Mouse (Mus musculus) skeletal muscle tissue, adult 2 months (tissue): Measurements from ENCODE around the gene Ppp2r5c.
A peak's percentile ranks its signal among the peaks of the same experiment; 100 is the strongest.

Source experiments
- DNase-seq: peaks from one replicate; pipeline ENCODE4 v3.0.0-alpha.2; 2012; ENCODE audit warnings: low read depth, low spot score

Ppp2r5c gene

GRCm38 (mm10) chr12:110446290-110447170 is at the start of gene Ppp2r5c:
Ppp2r5c (plus strand) TSS chr12:110447120.
- peak; percentile 90 for DNase-seq

- DNase-seq, result no peak
Observed at GRCm38 (mm10) chr12:110398351-110398750, 48.6 kb upstream of the Ppp2r5c start.

- no peak for DNase-seq
Observed at GRCm38 (mm10) chr12:110399161-110399560, 47.8 kb upstream of the Ppp2r5c start.

DNA sequence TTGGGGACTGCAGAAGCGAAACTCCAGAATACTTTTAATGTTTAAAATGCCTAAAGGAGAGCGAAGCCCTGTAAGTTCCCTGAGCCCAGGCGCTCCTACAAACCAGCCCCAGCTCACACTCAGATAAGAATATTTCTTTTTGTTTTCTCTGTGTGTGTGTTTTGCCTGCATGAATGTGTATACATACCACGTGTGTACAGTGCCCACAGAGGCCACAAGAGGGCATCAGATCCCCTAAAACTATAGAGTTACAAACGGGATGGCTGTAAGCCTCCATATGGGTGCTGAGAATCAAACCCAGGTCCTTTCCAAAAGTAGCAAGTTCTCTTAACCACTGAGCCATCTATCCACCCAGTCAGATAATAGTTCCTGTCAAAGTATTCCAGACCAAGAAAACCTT is 46.0 kb upstream of the Ppp2r5c start:
- no peak for DNase-seq

DNA sequence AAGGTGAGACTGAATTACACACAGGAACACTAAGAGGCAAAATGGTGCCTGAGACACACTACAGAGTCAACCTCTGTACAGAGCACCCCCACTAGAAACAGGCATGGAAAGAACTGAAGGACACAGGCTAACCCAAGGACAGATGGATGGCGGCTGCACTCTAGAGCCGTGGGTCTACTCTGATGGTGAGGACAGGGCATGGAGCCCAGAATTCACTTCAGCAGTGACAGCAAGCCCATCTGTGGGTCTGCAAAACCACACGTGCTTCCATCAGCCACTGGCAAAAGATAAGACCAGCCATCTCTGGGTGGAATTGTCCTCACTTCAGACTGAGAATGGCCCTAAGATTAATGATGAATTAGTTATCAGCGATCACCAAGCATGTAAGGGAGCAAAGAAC is 45.0 kb upstream of the Ppp2r5c start:
- DNase-seq, result no peak

GRCm38 (mm10) chr12:110416244-110416643 is 30.7 kb upstream of the Ppp2r5c start:
- no peak for DNase-seq

GRCm38 (mm10) chr12:110417023-110417986 is 29.6 kb upstream of the Ppp2r5c start:
- no peak for DNase-seq

- no peak for DNase-seq
Observed at GRCm38 (mm10) chr12:110417987-110418734, 28.8 kb upstream of the Ppp2r5c start.

- peak; percentile 63 for DNase-seq
Observed at GRCm38 (mm10) chr12:110418735-110419350, 28.1 kb upstream of the Ppp2r5c start.

DNA sequence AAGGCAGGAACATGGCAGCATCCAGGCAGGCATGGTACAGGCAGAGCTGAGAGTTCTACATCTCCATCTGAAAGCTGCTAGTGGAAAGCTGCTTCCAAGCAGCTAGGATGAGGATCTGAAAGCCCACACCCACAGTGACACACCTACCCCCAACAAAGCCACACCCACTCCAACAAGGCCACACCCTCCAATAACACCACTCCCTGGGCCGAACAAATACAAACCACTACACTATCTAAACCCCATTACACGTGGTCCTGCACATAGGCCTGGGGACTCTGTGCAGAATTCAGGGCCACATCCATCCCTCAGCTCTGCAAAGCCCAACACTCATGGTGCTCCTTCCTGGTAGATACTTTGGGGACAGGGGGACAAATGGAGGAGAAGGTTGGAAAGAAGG is 27.0 kb upstream of the Ppp2r5c start:
- no peak for DNase-seq

DNA sequence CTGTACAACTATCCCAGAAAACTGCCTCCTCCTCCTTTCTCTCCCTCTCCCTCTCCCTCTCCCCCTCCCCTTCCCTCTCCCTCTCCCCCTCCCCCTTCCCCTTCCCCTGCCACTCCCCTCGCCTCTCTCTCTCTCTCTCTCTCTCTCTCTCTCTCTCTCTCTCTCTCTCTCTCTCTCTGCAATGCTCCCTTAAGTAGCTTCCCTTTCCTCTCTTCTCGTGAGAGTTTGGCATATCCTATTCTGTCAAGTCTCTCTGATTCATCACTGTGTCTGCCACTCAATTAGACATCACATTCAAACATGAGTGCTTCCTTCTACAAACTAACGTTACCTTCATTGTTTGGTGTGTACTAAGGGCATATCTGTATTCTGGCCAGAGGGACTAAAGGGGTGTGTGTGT is 25.6 kb upstream of the Ppp2r5c start:
- no peak for DNase-seq

DNA sequence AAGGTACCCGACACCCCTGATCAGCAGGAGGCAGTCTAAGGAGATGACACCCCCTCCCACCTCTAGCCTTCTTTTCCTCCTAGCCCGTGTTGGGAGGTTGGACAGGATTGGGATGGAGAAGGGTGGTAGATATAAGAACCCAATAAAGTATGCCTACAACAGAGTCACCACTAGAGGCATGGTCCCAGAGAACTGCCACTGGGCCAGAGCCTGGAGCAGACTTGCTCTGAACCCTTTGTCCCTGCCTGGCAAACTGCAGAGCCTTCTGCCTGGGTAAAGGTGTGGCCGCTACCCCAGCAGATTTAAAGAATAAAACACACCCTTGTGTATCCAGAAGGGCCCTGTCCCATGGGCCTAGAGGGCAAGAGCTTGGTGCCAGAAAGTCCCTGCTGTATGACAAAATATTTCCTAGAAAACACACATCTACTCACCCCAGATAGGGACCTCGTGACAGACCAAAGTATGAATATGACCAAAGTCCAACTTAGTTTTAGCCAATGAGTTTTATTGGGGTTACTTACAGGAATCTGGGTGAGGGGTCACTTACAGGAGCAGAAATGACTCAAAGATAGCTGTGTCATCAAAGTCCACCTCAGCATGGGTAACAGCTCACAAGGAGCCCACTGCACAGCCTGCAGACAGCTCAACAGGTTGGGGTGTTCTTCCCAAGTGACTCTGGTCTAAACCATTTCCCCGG is 22.8 kb upstream of the Ppp2r5c start:
- no peak for DNase-seq

- DNase-seq, result no peak
Observed at GRCm38 (mm10) chr12:110426417-110427010, 20.4 kb upstream of the Ppp2r5c start.

GRCm38 (mm10) chr12:110429340-110429973 is 17.5 kb upstream of the Ppp2r5c start:
- DNase-seq, result no peak

DNA sequence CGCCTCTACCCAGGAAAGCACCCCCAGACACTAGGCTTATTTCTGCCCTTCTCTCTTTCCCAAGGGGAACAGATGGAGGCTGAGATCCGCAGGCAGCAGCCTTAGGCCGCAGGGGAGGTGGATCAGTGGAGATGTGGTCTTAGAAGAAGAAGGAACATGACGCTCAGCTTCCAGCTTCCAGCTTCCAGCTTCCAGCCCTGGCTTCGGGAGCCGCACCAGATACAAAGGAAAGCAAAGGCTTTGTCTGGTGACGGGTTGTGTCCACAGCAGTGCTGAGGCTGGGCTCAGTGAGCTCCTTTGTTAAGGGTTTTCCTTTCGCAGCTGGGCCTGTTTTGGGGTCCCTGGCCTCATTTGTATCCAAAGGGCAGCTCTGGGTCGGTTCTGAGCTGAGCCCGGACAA is 16.9 kb upstream of the Ppp2r5c start:
- no peak for DNase-seq

DNA sequence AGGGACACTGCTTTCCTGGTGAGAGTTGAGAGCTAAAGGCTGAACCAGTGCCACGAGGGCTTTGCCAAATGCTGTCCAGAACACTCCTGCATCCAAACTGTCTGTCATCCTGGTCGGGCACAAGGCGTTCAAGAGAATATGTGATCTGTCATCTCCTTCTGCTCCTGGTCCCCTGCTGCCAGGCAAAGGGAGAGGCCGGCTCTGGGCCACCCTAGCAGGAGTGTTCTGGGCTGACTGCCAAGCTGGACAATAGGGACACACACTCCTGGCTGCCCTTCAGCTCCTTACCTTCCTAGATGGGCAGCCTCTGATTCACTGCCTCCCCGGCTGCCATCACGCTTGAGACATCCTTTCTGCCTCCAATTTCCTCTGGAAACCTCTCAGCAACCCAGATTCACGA is 15.1 kb upstream of the Ppp2r5c start:
- no peak for DNase-seq

- DNase-seq, result no peak
Observed at GRCm38 (mm10) chr12:110436638-110437366, 10.1 kb upstream of the Ppp2r5c start.

GRCm38 (mm10) chr12:110437367-110437703 is 9.6 kb upstream of the Ppp2r5c start:
- DNase-seq, result no peak

DNA sequence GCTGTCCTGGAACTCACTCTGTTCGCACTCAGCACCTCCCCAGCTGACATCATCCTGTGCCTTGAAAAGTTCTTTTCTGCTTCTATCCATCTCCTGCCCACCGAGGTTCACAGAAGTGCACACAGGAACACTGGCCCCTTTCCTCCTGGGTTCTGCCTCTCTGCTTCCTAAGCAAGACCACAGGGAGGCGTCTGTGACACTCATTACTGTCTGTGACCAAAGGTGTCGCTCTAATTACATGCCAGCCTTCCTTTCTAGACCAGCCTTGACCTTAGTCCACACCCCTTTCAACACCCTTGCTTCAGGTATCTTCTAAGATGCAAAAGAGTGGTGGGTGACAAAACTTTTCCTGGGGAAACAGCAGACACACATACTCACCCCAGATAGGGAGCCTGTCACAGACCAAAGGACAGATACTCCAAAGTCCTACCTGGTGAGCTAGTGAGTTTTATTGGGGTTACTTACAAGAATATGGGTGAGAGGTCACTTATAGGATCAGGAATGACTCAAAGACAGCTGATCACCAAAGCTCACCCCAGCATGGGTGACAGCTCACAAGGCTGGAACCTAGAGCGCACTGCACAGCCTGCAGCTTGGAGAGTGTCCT is 8.4 kb upstream of the Ppp2r5c start:
- no peak for DNase-seq
